Mouse (Mus musculus) embryonic fibroblast, embryonic 13.5 days (primary cell): ENCODE results near the gene C530008M17Rik.

Experiments used
- CTCF ChIP-seq: IDR thresholded peaks from 2 replicates; pipeline ENCODE4 v1.5.1; 2011; ENCODE audit warnings: mild to moderate bottlenecking, control low read depth, low read length, moderate library complexity, borderline replicate concordance; ENCODE audit not compliant: insufficient read depth
- POLR2A ChIP-seq: IDR thresholded peaks from 2 replicates; pipeline ENCODE4 v1.6.1; 2011; ENCODE audit warnings: low read depth, mild to moderate bottlenecking, control low read depth, low read length, moderate library complexity

GRCm38 (mm10) chr5:76858444-76858843 is 202.1 kb downstream of the C530008M17Rik start:
- no peak for TF ChIP-seq POLR2A
- TF ChIP-seq CTCF, result no peak
